Mouse (Mus musculus) hindlimb bud, embryonic 11.5 days (tissue): ENCODE measurements around the gene Vmn1r4.
A peak's percentile ranks its signal among the peaks of the same experiment; 100 is the strongest.

Experiments
- DNase-seq: peaks from one replicate; pipeline ENCODE4 v3.0.0-alpha.2; 2012; ENCODE audit warnings: low read depth, low spot score; ENCODE audit errors: extremely low spot score

Vmn1r4 gene

GRCm38 (mm10) chr6:56923726-56924707 lies at the start of gene Vmn1r4, which contains the start of gene Nt5c3:
Gene Vmn1r4 (plus strand): TSS chr6:56924015.
Gene Nt5c3 (minus strand): TSS chr6:56923932.
- peak; percentile 94 for DNase-seq

- no peak for DNase-seq
Observed at GRCm38 (mm10) chr6:56876870-56877269, 46.9 kb upstream of the Vmn1r4 start.

- no peak for DNase-seq
Observed at GRCm38 (mm10) chr6:56877985-56878384, 45.8 kb upstream of the Vmn1r4 start.

GRCm38 (mm10) chr6:56879352-56879955 lies 44.4 kb upstream of the Vmn1r4 start:
- no peak for DNase-seq

GRCm38 (mm10) chr6:56888561-56888960 lies 35.3 kb upstream of the Vmn1r4 start:
- no peak for DNase-seq

- DNase-seq, result no peak
Observed at GRCm38 (mm10) chr6:56890762-56891161, 33.1 kb upstream of the Vmn1r4 start.

- no peak for DNase-seq
Observed at GRCm38 (mm10) chr6:56899601-56900000, 24.2 kb upstream of the Vmn1r4 start.

GRCm38 (mm10) chr6:56901336-56901735 lies 22.5 kb upstream of the Vmn1r4 start:
- DNase-seq, result no peak

GRCm38 (mm10) chr6:56901824-56902386 lies 21.9 kb upstream of the Vmn1r4 start:
- no peak for DNase-seq

- no peak for DNase-seq
Observed at GRCm38 (mm10) chr6:56902606-56903520, 21.0 kb upstream of the Vmn1r4 start.

- no peak for DNase-seq
Observed at GRCm38 (mm10) chr6:56903831-56904230, 20.0 kb upstream of the Vmn1r4 start.

- no peak for DNase-seq
Observed at GRCm38 (mm10) chr6:56904330-56904729, 19.5 kb upstream of the Vmn1r4 start.

GRCm38 (mm10) chr6:56904982-56905381 lies 18.8 kb upstream of the Vmn1r4 start:
- no peak for DNase-seq

GRCm38 (mm10) chr6:56905486-56905885 lies 18.3 kb upstream of the Vmn1r4 start:
- DNase-seq, result no peak

GRCm38 (mm10) chr6:56906121-56906846 lies 17.5 kb upstream of the Vmn1r4 start:
- DNase-seq, result no peak

GRCm38 (mm10) chr6:56907973-56908372 lies 15.8 kb upstream of the Vmn1r4 start:
- no peak for DNase-seq

GRCm38 (mm10) chr6:56908397-56908796 lies 15.4 kb upstream of the Vmn1r4 start:
- no peak for DNase-seq

GRCm38 (mm10) chr6:56908912-56909311 lies 14.9 kb upstream of the Vmn1r4 start:
- no peak for DNase-seq

GRCm38 (mm10) chr6:56910910-56911309 lies 12.9 kb upstream of the Vmn1r4 start:
- no peak for DNase-seq
